Mouse (Mus musculus) megakaryocyte, embryonic 14.5 days (primary cell): Measurements from ENCODE around the gene Zfp82.

Experiments
- FLI1 ChIP-seq: IDR thresholded peaks from 2 replicates; pipeline ENCODE4 v1.6.1; 2012; ENCODE audit warnings: low read length, inconsistent platforms, mixed read lengths
- GATA1 ChIP-seq: IDR thresholded peaks from 3 replicates; pipeline ENCODE4 v1.6.1; 2012; ENCODE audit warnings: mixed read lengths, low read length, inconsistent platforms, borderline replicate concordance

- no peak for TF ChIP-seq GATA1
- TF ChIP-seq FLI1: no peak
Measured at GRCm38 (mm10) chr7:30025358-30025757, 47.3 kb downstream of the Zfp82 start.
